Comparison of ENCODE assay signal across 8 mouse cellular contexts in genomic region chr13:48998591-48998990, GRCm38 (mm10). TPM values are rescaled to one million over a fixed set of nuclear protein-coding genes. Genes with fewer than 3 reads are reported as not detected.
DNase-seq lines count a peak whose midpoint lies in the region; ATAC-seq and TF ChIP-seq lines count a peak whose summit lies in the region.

No protein-coding gene starts in this region.

- H3K4me3 ChIP-seq in C2C12 (ENCODE audit: insufficient read depth, poor library complexity, severe bottlenecking), result no peak overlapping the region
- no peak overlapping the region for H3K4me3 ChIP-seq in kidney, postnatal 0 days (replicated peaks; ENCODE audit: low read depth, low read length)
- H3K4me3 ChIP-seq in liver, embryonic 13.5 days (replicated peaks), result no peak overlapping the region

- H3K4me1 ChIP-seq in kidney, postnatal 0 days (replicated peaks; ENCODE audit: insufficient read depth, low read length), result no peaks in the 10 kb centered on the region
- no peaks in the 10 kb centered on the region for H3K4me1 ChIP-seq in liver, embryonic 13.5 days (replicated peaks)

- H3K4me2 ChIP-seq in kidney, postnatal 0 days (ENCODE audit: low read length), result no peak overlapping the region
- no peak overlapping the region for H3K4me2 ChIP-seq in liver, embryonic 13.5 days

- TF ChIP-seq CTCF in C2C12 (IDR thresholded peaks at IDR 0.05; ENCODE audit: control insufficient read depth, insufficient read depth, insufficient read length), result peak; percentile 30
- TF ChIP-seq CTCF in kidney, postnatal 0 days (IDR thresholded peaks at IDR 0.05; ENCODE audit: low read depth), result peak; percentile 82

- no peak overlapping the region for H3K9ac ChIP-seq in kidney, postnatal 0 days (ENCODE audit: low read depth, low read length)
- no peak overlapping the region for H3K9ac ChIP-seq in liver, embryonic 13.5 days

- H3K27ac ChIP-seq in kidney, postnatal 0 days, result no peak overlapping the region
- no peak overlapping the region for H3K27ac ChIP-seq in liver, embryonic 13.5 days

- 7% methylated on average over 6 of the region's 6 CpGs for WGBS in kidney, postnatal 0 days
- WGBS in liver, embryonic 13.5 days (ENCODE audit: insufficient replicate concordance), result 12% methylated on average over 6 of the region's 6 CpGs

- no peak overlapping the region for H3ac ChIP-seq in C2C12 (ENCODE audit: control insufficient read depth, insufficient read length, low read depth)

- ATAC-seq in kidney, postnatal 0 days (replicated peaks; ENCODE audit: low FRiP score, low read depth), result peak; percentile 43; the same call in 1 of the 2 replicates
- ATAC-seq in liver, embryonic 13.5 days (ENCODE audit: low read depth), result 0 out of 2 replicates have a peak, but pooled peaks have one; percentile 20
- ATAC-seq in inflammation-experienced regulatory T-cells, adult 6 months, result no peak

- H3K79me3 ChIP-seq in C2C12 (ENCODE audit: low read depth), result no peaks in the 10 kb centered on the region

- H3K9me3 ChIP-seq in kidney, postnatal 0 days (replicated peaks; ENCODE audit: low read length), result no peaks in the 10 kb centered on the region
- H3K9me3 ChIP-seq in liver, embryonic 13.5 days (replicated peaks), result no peaks in the 10 kb centered on the region

- H3K79me2 ChIP-seq in C2C12 (ENCODE audit: control insufficient read depth, insufficient read depth), result no peaks in the 10 kb centered on the region

- H3K27me3 ChIP-seq in C2C12 (ENCODE audit: control insufficient read depth, insufficient read depth, insufficient read length), result no peaks in the 10 kb centered on the region
- no peaks in the 10 kb centered on the region for H3K27me3 ChIP-seq in kidney, postnatal 0 days (ENCODE audit: insufficient read depth, low read length)
- H3K27me3 ChIP-seq in liver, embryonic 13.5 days, result no peaks in the 10 kb centered on the region

- no peaks in the 10 kb centered on the region for H3K36me3 ChIP-seq in C2C12 (ENCODE audit: control insufficient read depth, insufficient read depth)
- H3K36me3 ChIP-seq in kidney, postnatal 0 days (ENCODE audit: insufficient read depth, low read length), result no peaks in the 10 kb centered on the region
- no peaks in the 10 kb centered on the region for H3K36me3 ChIP-seq in liver, embryonic 13.5 days

- peak; percentile 36 for DNase-seq in Muller cell, postnatal 12 days (ENCODE audit: inconsistent ontology term)
- peak; percentile 76 for DNase-seq in cerebellum, adult 8-10 months
- peak; percentile 34 to 66 for DNase-seq in frontal cortex, postnatal 36 days (ENCODE audit: low spot score in 2 of 2)
- peak; percentile 88 for DNase-seq in kidney, postnatal 0 days (ENCODE audit: low spot score)
- DNase-seq in liver, embryonic 13.5 days, result peak; percentile 37
- peak; percentile 73 for DNase-seq in retina, postnatal 7 days (ENCODE audit: low read depth, low spot score)

TF ChIP-seq in C2C12, 6 proteins besides CTCF, POLR2A, EP300 and RAD21:
- TF ChIP-seq CEBPB (IDR thresholded peaks at IDR 0.05; ENCODE audit: low read depth) (no peak), USF1 (IDR thresholded peaks at IDR 0.05; ENCODE audit: low read depth) (no peak), MYOG (IDR thresholded peaks at IDR 0.05; ENCODE audit: control insufficient read depth, extremely low read depth, insufficient read length) (no peak)

RNA-seq across cellular contexts. Expression of gene Fam120a, which starts 30.8 kb away (rescaled TPM):
- polyA plus RNA-seq in C2C12 (2012; fragmentation: generic; extraction: Trizol), result 73.5 TPM
- polyA plus RNA-seq in kidney, postnatal 0 days (2015; fragmentation: Nextera tagmentation; extraction: Ambion mirVana), result 26.6 and 28.6 TPM in 2 replicates
- polyA plus RNA-seq in liver, embryonic 13.5 days (2015; fragmentation: Nextera tagmentation; extraction: Ambion mirVana), result 16.6 and 17.8 TPM in 2 replicates
- polyA plus RNA-seq in inflammation-experienced regulatory T-cells, adult 6 months (2017; shearing (Covaris generic)), result 10 to 100 TPM; 30.1 to 34.4 (median 31.5) TPM

Comparison
In these comparisons a context has a peak if more than half of its experiments do, and no peak if none do; other contexts are left out.
1. DNase-seq: peak in every context shown above with its lines; median percentile 88 in kidney, postnatal 0 days; 76 in cerebellum, adult 8-10 months; 73 in retina, postnatal 7 days; 50 in frontal cortex, postnatal 36 days; 37 in liver, embryonic 13.5 days; 36 in Muller cell, postnatal 12 days.